Mouse (Mus musculus) cerebellum, postnatal 4 days (tissue): Measurements from ENCODE around the gene Tnk2.
A peak's percentile ranks its signal among the peaks of the same experiment; 100 is the strongest.

Experiments
- DNase-seq, 2 experiments: peaks; one replicate each; pipeline ENCODE4 v3.0.0; 2022; ENCODE audit warnings: low spot score in 2 of 2, mixed read lengths in 1 of 2

The Tnk2 gene

DNA sequence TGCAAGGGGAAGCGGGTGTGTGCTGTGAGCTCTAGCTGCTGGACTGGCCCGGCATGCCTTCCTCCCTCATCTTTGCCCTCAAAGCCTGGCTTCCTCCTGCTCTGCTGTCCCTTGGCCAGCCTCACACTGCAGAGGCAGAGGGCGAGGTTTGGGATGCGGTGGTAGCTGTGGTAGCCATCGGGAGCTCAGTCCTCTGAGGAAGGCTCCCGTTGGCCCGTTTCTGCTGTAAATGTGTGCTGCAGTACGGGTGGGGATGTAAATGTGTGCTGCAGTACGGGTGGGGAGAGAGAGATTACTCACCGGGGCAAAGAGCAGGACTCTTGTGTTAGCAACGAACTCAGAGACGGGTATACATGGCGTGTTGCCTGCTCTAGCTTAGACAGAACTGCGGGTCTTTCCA is 35.1 kb downstream of the Tnk2 start:
- DNase-seq: no peak

- no peak for DNase-seq
Observed at GRCm38 (mm10) chr16:32679976-32680375, 36.3 kb downstream of the Tnk2 start.

GRCm38 (mm10) chr16:32680806-32681205 is 37.1 kb downstream of the Tnk2 start:
- no peak for DNase-seq

DNA sequence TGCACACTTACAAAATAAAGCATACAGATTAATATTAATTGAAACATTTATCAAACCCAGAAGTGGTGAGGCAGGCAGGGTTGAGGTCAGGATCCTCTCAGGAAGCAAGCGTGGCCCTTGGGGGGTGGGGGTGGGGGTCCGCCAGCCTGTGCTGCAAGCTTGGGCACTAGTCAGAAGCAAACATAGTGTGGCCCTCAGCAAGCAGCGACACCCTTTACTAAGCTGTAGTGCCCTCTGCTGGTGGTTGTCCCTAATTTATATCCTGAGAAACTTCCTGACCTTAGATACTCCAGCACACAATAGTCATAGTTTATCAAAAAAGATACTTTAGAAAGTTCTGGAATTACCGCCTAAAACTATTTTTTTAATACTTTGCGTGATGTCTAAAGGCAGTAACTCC is 38.5 kb downstream of the Tnk2 start:
- DNase-seq: peak in 1 of 2 experiments; percentile 74

DNA sequence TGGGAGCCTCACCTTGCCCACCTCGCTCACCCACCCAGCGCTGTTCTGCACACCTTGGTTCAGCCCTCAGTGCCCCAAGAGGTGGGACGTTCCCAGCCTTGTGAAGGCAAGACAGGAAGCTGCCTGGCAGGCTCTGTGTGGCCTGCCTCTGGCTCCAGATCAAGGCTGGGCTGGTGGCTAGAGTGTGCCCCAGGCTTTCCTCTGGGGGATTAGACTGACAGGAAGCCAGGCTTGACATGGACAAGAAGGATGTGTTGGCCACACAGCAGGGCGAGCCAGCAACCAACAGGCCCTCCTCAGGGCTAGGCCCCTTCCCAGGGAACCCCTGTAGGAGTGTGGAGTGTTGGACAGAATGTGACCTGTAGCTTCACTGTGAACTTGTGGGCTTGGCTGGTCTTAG is 39.2 kb downstream of the Tnk2 start:
- no peak for DNase-seq

GRCm38 (mm10) chr16:32683343-32683742 is 39.7 kb downstream of the Tnk2 start:
- DNase-seq: peak in 1 of 2 experiments; percentile 54

GRCm38 (mm10) chr16:32685405-32685804 is 41.7 kb downstream of the Tnk2 start:
- no peak for DNase-seq

GRCm38 (mm10) chr16:32685998-32686397 is 42.3 kb downstream of the Tnk2 start:
- DNase-seq: no peak

- no peak for DNase-seq
Observed at GRCm38 (mm10) chr16:32687221-32687620, 43.5 kb downstream of the Tnk2 start.

GRCm38 (mm10) chr16:32688770-32689169 is 45.1 kb downstream of the Tnk2 start:
- no peak for DNase-seq

- DNase-seq: peak in 1 of 2 experiments; percentile 70
Observed at GRCm38 (mm10) chr16:32689501-32689900, 45.8 kb downstream of the Tnk2 start.

GRCm38 (mm10) chr16:32696841-32697464 is 53.3 kb downstream of the Tnk2 start:
- DNase-seq: no peak

DNA sequence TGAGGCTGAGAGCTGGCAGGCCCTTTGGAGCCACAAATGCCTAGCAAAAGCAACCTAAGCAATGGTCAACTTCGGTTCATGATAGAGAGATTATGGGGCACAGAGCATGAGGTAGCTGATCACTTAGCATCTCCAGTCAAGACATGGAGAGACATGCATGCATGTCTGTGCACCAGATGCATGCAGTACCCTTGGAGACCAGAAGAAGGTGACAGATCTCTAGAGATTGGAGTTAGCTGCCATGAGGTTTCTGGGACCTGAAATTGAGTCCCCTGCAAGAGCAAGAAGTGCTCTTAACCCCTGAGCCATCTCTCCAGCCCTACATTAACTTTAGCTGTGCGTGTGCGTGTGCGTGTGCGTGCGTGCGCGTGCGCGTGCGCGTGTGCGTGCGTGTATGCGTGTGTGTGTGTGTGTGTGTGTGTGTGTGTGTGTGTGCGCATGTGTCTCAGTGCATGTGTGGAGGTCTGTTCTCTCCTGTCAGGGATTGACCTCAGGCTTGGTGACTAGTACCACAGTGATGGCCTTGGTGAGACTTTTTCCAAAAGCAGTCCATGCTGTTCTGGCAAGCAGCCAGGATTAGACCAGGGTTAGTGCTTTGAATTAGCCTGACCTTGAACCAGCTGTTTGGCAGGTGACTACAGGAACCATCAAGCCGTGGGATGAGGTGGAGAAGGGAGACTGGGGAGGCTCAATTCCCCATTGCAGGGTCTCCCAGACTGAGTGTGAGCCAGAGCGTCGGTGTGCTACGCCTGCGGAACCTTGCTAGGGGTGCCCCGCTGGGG is 54.2 kb downstream of the Tnk2 start:
- DNase-seq: no peak

DNA sequence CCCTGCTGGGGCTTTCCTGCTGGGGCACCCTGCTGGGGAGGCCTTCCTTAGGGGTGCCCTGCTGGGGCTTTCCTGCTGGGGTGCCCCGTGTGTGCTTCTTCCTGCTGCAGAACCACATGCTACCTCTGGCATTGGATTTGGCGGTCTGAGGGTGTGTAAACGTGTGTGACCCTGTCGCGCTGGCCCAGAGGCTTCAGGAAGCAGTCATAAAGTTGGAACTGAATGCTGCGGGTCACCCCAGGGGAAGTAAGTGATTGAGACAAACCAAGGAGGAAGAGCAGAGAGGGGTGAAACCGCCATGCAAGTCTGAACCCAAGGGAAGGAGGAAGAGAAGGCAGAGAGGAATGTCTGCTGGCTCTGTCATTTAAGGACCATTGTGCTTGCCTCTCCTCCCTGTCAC is 54.9 kb downstream of the Tnk2 start:
- DNase-seq: no peak

- no peak for DNase-seq
Observed at GRCm38 (mm10) chr16:32703312-32703912, 59.7 kb downstream of the Tnk2 start.

- no peak for DNase-seq
Observed at GRCm38 (mm10) chr16:32705606-32706005, 61.9 kb downstream of the Tnk2 start.

DNA sequence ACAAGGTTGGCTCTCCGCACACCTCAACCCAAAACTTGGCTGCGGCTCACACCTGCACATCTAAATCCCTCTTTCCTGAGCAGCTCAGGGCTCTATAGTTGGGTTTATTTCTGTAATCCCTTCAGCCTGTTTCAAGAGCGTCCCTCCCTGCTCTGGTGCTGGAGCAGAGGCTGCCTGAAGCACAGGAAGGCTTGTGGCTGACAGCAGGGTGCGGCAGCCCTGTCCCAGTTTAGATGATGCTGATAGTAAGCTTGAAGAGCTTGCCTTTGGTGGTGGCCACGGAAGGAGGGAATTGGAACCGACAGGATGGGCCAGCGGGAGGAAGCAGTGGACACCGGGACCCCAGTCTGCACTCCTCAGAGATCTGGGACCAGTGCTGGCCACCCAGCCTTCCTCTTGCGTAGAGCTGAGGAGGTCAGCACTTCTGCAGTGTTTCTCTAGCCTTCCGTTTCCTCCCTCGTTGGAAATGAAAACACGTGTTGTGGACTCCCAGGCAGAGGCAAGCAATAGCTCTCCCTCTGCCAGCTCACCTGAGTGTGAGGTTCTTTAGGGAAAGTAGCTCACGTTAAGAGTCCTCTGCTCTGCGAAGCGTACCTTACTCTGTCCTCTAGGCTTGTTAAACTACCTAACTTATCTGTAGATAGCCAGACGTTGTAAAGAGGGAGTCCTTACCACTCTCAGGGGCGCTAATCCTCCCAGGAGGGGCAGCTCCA is 63.6 kb downstream of the Tnk2 start:
- DNase-seq: no peak

DNA sequence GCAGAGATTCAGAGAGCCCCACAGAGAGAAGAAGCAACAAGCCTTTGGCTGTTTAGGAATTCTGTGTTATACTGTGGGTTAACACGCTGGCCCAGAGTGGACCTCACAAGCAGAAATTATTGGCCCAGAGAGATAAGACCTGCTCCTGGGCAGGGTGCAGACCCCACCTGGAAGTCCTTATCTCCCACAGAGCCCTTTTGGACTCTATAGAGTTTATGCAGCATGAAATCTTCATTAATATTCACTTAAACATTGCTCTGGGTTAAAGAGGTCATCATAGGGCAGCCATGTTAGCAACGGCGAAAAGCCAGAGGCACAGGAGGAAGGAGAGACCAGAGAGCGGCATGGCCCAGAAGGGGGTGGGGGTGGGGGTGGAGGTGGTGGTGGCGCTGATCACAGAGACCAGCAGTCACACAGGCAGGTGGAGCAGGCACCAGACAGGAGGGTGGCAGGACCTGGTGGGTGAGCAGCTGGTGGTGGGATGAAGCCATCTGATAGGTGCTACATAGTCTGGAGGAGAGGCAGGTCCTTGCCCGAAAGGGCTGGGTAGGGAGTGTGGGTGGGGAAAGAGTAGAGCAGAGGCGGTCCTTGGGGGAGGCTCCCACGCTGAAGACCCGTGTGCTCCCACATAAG is 64.3 kb downstream of the Tnk2 start:
- DNase-seq: no peak

- DNase-seq: no peak
Observed at GRCm38 (mm10) chr16:32708457-32709033, 64.9 kb downstream of the Tnk2 start.

- no peak for DNase-seq
Observed at GRCm38 (mm10) chr16:32709116-32709515, 65.4 kb downstream of the Tnk2 start.

GRCm38 (mm10) chr16:32710426-32711070 is 66.9 kb downstream of the Tnk2 start:
- DNase-seq: no peak
